ENCODE assay signal across 7 mouse cellular contexts in the genomic region with DNA sequence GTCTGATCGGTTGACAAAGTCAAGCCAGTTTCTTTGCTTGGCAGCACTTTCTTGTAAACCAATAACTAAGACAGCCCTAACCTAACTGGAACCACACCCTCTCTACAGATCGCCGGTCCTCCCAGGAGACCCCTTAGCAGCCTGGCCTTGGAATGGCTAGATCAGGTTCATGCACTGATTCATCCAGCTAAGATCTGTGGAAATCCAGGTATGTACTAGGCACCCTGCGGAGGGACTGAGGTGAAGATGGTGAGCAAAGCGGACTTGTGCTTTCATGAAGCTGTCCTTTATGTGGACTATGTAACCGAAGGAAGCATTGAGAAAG. TPM values are rescaled to one million over a fixed set of nuclear protein-coding genes. Genes with fewer than 3 reads are reported as not detected.
A peak's percentile ranks its signal among the peaks of the same experiment; 100 is the strongest.
DNase-seq lines count a peak whose midpoint lies in the region; ATAC-seq and TF ChIP-seq lines count a peak whose summit lies in the region.

No protein-coding gene starts in this region.

- H3K4me2 ChIP-seq in forebrain, embryonic 13.5 days: peak overlapping the region; percentile 89
- H3K4me2 ChIP-seq in liver, embryonic 11.5 days: peak overlapping the region; percentile 88
- peak overlapping the region; percentile 93 for H3K4me2 ChIP-seq in stomach, embryonic 16.5 days (ENCODE audit: low read depth, low read length)

- no peaks in the 10 kb centered on the region for H3K36me3 ChIP-seq in spleen, adult 2 months (ENCODE audit: control insufficient read depth, insufficient read depth, low read length)
- H3K36me3 ChIP-seq in forebrain, embryonic 13.5 days (ENCODE audit: poor library complexity, severe bottlenecking): peaks cover 31% of the 10 kb centered on the region
- H3K36me3 ChIP-seq in liver, embryonic 11.5 days (ENCODE audit: control insufficient read depth, insufficient read depth, low read length): peaks cover 2% of the 10 kb centered on the region; the same call in 1 of the 2 replicates
- no peaks in the 10 kb centered on the region; the same call in 1 of the 2 replicates for H3K36me3 ChIP-seq in stomach, embryonic 16.5 days (ENCODE audit: control insufficient read depth, insufficient read depth, low read length)

- H3K27me3 ChIP-seq in spleen, adult 2 months (ENCODE audit: control insufficient read depth, insufficient read depth, low read length): no peaks in the 10 kb centered on the region
- H3K27me3 ChIP-seq in forebrain, embryonic 13.5 days: no peaks in the 10 kb centered on the region
- H3K27me3 ChIP-seq in liver, embryonic 11.5 days (replicated peaks; ENCODE audit: control insufficient read depth, insufficient read depth, low read length): no peaks in the 10 kb centered on the region
- H3K27me3 ChIP-seq in stomach, embryonic 16.5 days (ENCODE audit: control insufficient read depth, insufficient read depth, low read length): no peaks in the 10 kb centered on the region

- peak overlapping the region; percentile 75; the same call in 1 of the 2 replicates for H3K27ac ChIP-seq in spleen, adult 2 months (ENCODE audit: insufficient read depth, low read length)
- no peak overlapping the region for H3K27ac ChIP-seq in forebrain, embryonic 13.5 days
- no peak overlapping the region for H3K27ac ChIP-seq in liver, embryonic 11.5 days (ENCODE audit: low read depth, low read length)
- peak overlapping the region; percentile 77; the same call in 1 of the 2 replicates for H3K27ac ChIP-seq in stomach, embryonic 16.5 days (ENCODE audit: low read length)

- TF ChIP-seq POLR2A in spleen, adult 2 months (IDR thresholded peaks at IDR 0.05; ENCODE audit: low read depth, low read length): no peak

- 7% methylated on average over 6 of the region's 6 CpGs for WGBS in spleen, adult 2 months
- WGBS in forebrain, embryonic 13.5 days: 10% methylated on average over 6 of the region's 6 CpGs
- WGBS in liver, embryonic 11.5 days: 7% methylated on average over 6 of the region's 6 CpGs
- WGBS in stomach, embryonic 16.5 days: 9% methylated on average over 6 of the region's 6 CpGs

- ATAC-seq in forebrain, embryonic 13.5 days: peak; percentile 60
- peak; percentile 42 for ATAC-seq in liver, embryonic 11.5 days (replicated peaks; ENCODE audit: low FRiP score)
- ATAC-seq in stomach, embryonic 16.5 days (ENCODE audit: insufficient read depth, low FRiP score): peak; percentile 49

- DNase-seq in spleen, adult 2 months (ENCODE audit: low read depth in 1 of 2, low spot score in 2 of 2): no peak
- no peak for DNase-seq in spleen, postnatal 14 days (ENCODE audit: low spot score in 2 of 2)
- no peak for DNase-seq in liver, embryonic 11.5 days (ENCODE audit: low spot score)
- no peak for DNase-seq in embryo, embryonic 10.5 days (ENCODE audit: low spot score)
- DNase-seq in left cerebral cortex, adult 11 months (ENCODE audit: low spot score): no peak

- H3K4me1 ChIP-seq in spleen, adult 2 months (ENCODE audit: control insufficient read depth, insufficient read depth, insufficient read length): peaks cover 7% of the 10 kb centered on the region
- peaks cover 14% of the 10 kb centered on the region for H3K4me1 ChIP-seq in forebrain, embryonic 13.5 days
- H3K4me1 ChIP-seq in liver, embryonic 11.5 days (replicated peaks; ENCODE audit: control insufficient read depth, insufficient read depth, low read length): no peaks in the 10 kb centered on the region
- H3K4me1 ChIP-seq in stomach, embryonic 16.5 days (ENCODE audit: control insufficient read depth, insufficient read depth, low read length): peaks cover 8% of the 10 kb centered on the region; the same call in 1 of the 2 replicates

- H3K9me3 ChIP-seq in forebrain, embryonic 13.5 days (replicated peaks): no peaks in the 10 kb centered on the region
- H3K9me3 ChIP-seq in liver, embryonic 11.5 days (ENCODE audit: control insufficient read depth, low read length): no peaks in the 10 kb centered on the region
- no peaks in the 10 kb centered on the region for H3K9me3 ChIP-seq in stomach, embryonic 16.5 days (replicated peaks; ENCODE audit: control insufficient read depth, low read length)

- H3K4me3 ChIP-seq in spleen, adult 2 months (ENCODE audit: extremely low read depth, insufficient read depth, insufficient read length): peak overlapping the region; percentile 81
- peak overlapping the region; percentile 62 for H3K4me3 ChIP-seq in forebrain, embryonic 13.5 days
- H3K4me3 ChIP-seq in liver, embryonic 11.5 days (ENCODE audit: low read depth, low read length): peak overlapping the region; percentile 63
- peak overlapping the region; percentile 74 for H3K4me3 ChIP-seq in stomach, embryonic 16.5 days (replicated peaks; ENCODE audit: low read length)

- H3K9ac ChIP-seq in forebrain, embryonic 13.5 days: peak overlapping the region; percentile 73
- H3K9ac ChIP-seq in liver, embryonic 11.5 days (ENCODE audit: low read depth, low read length): peak overlapping the region; percentile 72
- H3K9ac ChIP-seq in stomach, embryonic 16.5 days (ENCODE audit: low read length): peak overlapping the region; percentile 83

- TF ChIP-seq CTCF in spleen, adult 2 months (IDR thresholded peaks at IDR 0.05; ENCODE audit: extremely low read depth, insufficient read depth, insufficient read length, insufficient replicate concordance): no peak

RNA-seq across cellular contexts. Expression of a gene that starts 0.5 kb away (rescaled TPM):
- 9.4 and 10.0 TPM in 2 replicates for polyA plus RNA-seq in spleen, adult 2 months (2012; rRNA removed)
- 76.4 and 80.2 TPM in 2 replicates for polyA plus RNA-seq in forebrain, embryonic 13.5 days (2015; fragmentation: Nextera tagmentation; extraction: Ambion mirVana)
- polyA plus RNA-seq in liver, embryonic 11.5 days (2014; fragmentation: Nextera tagmentation; extraction: Ambion mirVana): 91.1 and 94.6 TPM in 2 replicates
- 58.5 and 61.0 TPM in 2 replicates for polyA plus RNA-seq in stomach, embryonic 16.5 days (2015; fragmentation: Nextera tagmentation; extraction: Ambion mirVana)

RNA-seq across cellular contexts. Expression of a gene that starts 16.4 kb away (rescaled TPM):
- 58.3 and 103 TPM in 2 replicates for polyA plus RNA-seq in spleen, adult 2 months (2012; rRNA removed)
- 0.33 and 0.45 TPM in 2 replicates for polyA plus RNA-seq in forebrain, embryonic 13.5 days (2015; fragmentation: Nextera tagmentation; extraction: Ambion mirVana)
- 13.5 and 15.8 TPM in 2 replicates for polyA plus RNA-seq in liver, embryonic 11.5 days (2014; fragmentation: Nextera tagmentation; extraction: Ambion mirVana)
- 17.3 and 22.6 TPM in 2 replicates for polyA plus RNA-seq in stomach, embryonic 16.5 days (2015; fragmentation: Nextera tagmentation; extraction: Ambion mirVana)

RNA-seq across cellular contexts. Expression of a gene that starts 21.0 kb away (rescaled TPM):
- not detected in 2 replicates for polyA plus RNA-seq in spleen, adult 2 months (2012; rRNA removed)
- not detected in 2 replicates for polyA plus RNA-seq in forebrain, embryonic 13.5 days (2015; fragmentation: Nextera tagmentation; extraction: Ambion mirVana)
- polyA plus RNA-seq in liver, embryonic 11.5 days (2014; fragmentation: Nextera tagmentation; extraction: Ambion mirVana): not detected in 2 replicates
- polyA plus RNA-seq in stomach, embryonic 16.5 days (2015; fragmentation: Nextera tagmentation; extraction: Ambion mirVana): 0.18 TPM in 1 of 2 replicates, not detected in the other

RNA-seq across cellular contexts. Expression of a gene that starts 42.3 kb away (rescaled TPM):
- 4.0 and 5.6 TPM in 2 replicates for polyA plus RNA-seq in spleen, adult 2 months (2012; rRNA removed)
- 26.1 and 28.5 TPM in 2 replicates for polyA plus RNA-seq in forebrain, embryonic 13.5 days (2015; fragmentation: Nextera tagmentation; extraction: Ambion mirVana)
- 39.8 and 42.5 TPM in 2 replicates for polyA plus RNA-seq in liver, embryonic 11.5 days (2014; fragmentation: Nextera tagmentation; extraction: Ambion mirVana)
- 26.0 and 26.6 TPM in 2 replicates for polyA plus RNA-seq in stomach, embryonic 16.5 days (2015; fragmentation: Nextera tagmentation; extraction: Ambion mirVana)

RNA-seq across cellular contexts. Expression of a gene that starts 42.6 kb away (rescaled TPM):
- not detected in 2 replicates for polyA plus RNA-seq in spleen, adult 2 months (2012; rRNA removed)
- polyA plus RNA-seq in forebrain, embryonic 13.5 days (2015; fragmentation: Nextera tagmentation; extraction: Ambion mirVana): not detected in 2 replicates
- polyA plus RNA-seq in liver, embryonic 11.5 days (2014; fragmentation: Nextera tagmentation; extraction: Ambion mirVana): not detected in 2 replicates
- not detected in 2 replicates for polyA plus RNA-seq in stomach, embryonic 16.5 days (2015; fragmentation: Nextera tagmentation; extraction: Ambion mirVana)

Comparison
In these comparisons a context has a peak if more than half of its experiments do, and no peak if none do; other contexts are left out.
1. H3K27ac ChIP-seq: peak in spleen, adult 2 months (single experiment) and stomach, embryonic 16.5 days (single experiment); none in forebrain, embryonic 13.5 days (single experiment) and liver, embryonic 11.5 days (single experiment).
2. Peak in every context shown above with its lines, with median percentiles within 50 percentile points of each other: H3K4me3 ChIP-seq, ATAC-seq, H3K4me2 ChIP-seq and H3K9ac ChIP-seq.